Mouse (Mus musculus) liver (tissue): ENCODE measurements around the gene Ang2.
"Not testable (repeated sequence)": the region's sequence is repeated elsewhere in the genome, so short reads cannot be mapped to it uniquely, and the experiment has no call there.

Experiments
- DNase-seq: peaks from one replicate; pipeline ENCODE4 v3.0.0-alpha.2; 2020; ENCODE audit warnings: mixed read lengths

Ang2 gene

DNA sequence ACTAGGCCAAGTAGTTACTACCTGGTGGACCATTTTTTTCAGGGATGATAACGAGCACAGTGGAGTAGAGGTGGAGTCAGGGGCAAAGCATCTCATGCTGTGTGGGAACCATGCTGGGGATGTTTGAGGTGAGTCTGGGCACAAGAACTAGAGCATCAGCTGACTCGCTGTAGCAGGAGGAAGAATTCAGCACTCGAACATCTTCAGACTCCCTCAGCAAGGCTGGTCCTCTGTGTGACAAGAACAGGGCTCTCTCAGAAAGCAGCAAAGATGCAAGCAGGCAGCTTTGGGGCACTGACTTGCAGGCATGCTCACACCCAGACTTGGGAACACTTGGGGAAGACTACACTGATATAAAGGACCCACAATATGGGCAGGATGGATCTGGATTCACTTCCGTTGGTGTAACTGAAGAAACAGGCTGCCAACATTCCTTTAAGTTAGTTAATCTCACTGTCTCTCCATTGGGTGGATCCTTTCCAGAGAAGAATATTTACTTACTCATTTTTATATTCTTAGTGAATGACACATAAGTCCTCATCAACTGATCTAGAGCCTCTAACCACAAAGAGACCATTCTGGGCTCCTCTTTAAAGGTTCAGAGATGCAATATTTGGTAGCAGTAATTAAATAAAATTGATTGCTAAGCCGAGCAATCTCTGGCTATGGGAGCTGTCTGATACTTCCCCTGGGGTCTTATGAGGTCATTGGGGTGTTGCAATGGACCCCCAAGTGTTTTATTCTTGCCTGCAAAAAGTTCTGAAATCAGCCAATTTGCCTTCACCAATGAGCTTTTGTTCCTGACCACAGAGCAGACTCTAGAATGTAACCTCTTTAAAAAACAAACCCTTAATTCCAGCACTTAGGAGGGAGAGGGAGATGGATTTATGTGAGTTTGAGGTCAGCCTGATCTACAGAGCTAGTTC is at the start of gene Ang2:
Ang2 (minus strand) TSS at position 51 of the 926 bp plus-strand sequence.
- no peak for DNase-seq

DNA sequence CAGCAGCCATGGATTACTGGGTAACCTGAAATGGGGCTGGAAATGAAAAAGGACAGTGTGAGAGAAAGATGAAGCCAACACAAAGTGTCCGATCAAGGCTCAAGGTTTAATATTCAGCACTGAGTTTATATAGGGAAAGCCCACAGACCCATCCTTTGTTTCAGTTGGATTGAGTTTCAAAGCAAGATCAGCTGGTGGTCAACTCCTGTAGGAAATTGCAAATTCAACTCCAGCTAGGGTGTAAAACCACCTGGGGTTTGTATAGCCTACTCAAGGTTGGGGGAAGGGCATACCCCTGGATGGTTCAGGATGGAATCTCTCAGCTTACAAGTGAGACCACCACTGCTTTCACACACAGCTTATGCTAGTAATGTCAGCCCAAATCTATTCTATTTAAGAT is 48.8 kb upstream of the Ang2 start:
- no peak for DNase-seq

- peak; percentile 5 for DNase-seq
Observed at GRCm38 (mm10) chr14:51240899-51241298, 42.0 kb upstream of the Ang2 start.

DNA sequence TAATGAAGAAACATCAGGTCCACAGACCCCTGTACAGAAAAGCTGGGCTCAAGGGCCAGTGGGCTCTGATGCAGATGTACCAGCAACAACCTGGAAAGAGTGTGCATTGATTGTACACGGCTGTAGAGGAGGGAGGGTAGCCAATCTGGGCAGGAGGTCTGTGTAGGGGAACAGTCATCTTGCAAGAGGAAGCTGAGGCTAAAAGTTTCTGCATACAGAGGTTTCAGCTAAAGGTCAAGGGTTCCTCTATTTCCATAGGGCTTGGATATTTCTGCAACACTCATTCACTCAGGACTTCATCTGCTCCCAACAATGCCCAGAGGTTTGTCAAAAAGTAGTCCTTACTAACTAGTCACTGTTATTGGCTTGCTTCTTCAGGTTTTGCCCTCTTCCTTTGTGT is 38.5 kb upstream of the Ang2 start:
- DNase-seq, result not testable (repeated sequence)

DNA sequence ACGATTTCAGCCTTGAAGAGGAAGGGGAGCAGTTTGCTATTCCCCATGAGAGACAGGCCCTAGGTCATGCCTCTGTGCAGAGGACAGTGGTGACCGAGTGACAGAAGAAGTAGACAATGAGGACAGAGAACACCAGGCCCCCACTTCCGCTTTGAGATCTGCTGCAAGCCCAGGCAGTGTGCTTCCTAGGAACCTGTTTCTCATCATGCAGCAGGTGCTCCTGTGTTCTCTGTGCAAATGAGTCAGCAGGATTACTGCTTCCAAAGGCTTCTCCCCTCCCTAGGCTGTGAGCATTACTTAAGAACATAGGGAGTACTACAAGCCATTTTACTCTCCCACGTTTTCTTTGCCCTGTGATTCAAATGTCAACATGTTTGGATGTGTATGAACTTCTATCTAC is 30.7 kb upstream of the Ang2 start:
- DNase-seq, result not testable (repeated sequence)

- not testable (repeated sequence) for DNase-seq
Observed at GRCm38 (mm10) chr14:51220075-51220474, 21.1 kb upstream of the Ang2 start.

GRCm38 (mm10) chr14:51203115-51203514 is 4.2 kb upstream of the Ang2 start, which contains the start of gene Ear14:
Ear14 (plus strand) TSS chr14:51203391.
- DNase-seq, result no peak

DNA sequence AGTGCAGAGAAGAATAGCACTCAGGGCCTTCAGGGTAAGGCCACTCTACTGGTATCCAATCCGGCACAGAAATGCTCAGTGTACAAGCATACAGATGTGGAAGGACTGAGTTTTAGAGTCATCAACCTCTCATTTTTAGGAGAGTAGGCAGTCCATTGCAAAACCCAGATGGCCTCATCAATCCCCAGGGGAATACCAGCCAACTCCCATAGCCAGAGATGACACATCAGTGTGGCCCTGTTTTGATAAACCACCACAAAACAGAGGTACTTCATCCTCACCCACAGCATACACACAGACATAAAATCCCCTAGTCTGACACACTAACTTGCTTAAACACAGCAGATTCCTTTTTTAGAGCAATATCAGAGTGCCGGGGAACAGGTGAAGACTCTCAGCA is 1.5 kb upstream of the Ang2 start:
- no peak for DNase-seq

DNA sequence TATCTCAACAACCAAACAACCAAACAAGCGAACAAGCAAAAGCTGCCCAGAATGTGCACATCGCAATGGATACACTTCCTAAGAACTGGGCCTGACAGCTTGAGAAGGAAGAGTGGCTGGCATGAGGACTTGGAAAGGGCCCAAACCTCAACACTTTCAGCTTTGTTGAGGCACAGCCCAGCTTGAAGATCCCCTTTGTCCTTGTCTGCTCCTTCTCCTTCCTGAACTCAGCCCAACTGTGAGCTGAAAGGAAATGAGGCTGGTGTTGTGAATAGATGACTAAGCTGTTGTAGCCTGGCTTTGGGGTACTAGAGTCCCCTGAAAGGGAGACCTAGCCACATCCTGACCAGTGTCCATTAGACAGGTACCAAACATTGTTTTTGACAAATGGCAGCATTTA is 1.1 kb upstream of the Ang2 start:
- no peak for DNase-seq

GRCm38 (mm10) chr14:51195681-51196080 is 3.3 kb downstream of the Ang2 start:
- DNase-seq, result no peak

DNA sequence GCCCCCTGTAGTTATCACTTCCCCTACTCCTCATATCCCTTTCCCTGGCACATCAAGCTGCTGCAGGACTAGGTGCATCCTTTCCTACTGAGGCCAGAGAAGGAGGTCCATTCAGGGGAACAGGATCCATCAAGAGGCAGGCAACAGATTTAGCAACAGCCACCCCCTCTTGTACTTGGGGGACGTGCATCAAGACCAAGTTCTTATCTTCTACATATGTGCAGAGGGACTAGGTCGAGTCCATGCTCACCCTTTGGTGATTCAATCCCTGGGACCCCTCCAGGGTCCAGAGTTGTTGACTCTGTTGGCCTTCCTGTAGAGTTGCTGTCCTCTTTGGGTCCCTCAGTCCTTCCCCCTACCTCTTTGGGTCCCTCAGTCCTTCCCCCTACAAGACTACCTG is 17.9 kb downstream of the Ang2 start:
- not testable (repeated sequence) for DNase-seq

- DNase-seq, result no peak
Observed at GRCm38 (mm10) chr14:51173843-51174242, 25.1 kb downstream of the Ang2 start.

- DNase-seq, result not testable (repeated sequence)
Observed at GRCm38 (mm10) chr14:51172947-51173346, 26.0 kb downstream of the Ang2 start.

DNA sequence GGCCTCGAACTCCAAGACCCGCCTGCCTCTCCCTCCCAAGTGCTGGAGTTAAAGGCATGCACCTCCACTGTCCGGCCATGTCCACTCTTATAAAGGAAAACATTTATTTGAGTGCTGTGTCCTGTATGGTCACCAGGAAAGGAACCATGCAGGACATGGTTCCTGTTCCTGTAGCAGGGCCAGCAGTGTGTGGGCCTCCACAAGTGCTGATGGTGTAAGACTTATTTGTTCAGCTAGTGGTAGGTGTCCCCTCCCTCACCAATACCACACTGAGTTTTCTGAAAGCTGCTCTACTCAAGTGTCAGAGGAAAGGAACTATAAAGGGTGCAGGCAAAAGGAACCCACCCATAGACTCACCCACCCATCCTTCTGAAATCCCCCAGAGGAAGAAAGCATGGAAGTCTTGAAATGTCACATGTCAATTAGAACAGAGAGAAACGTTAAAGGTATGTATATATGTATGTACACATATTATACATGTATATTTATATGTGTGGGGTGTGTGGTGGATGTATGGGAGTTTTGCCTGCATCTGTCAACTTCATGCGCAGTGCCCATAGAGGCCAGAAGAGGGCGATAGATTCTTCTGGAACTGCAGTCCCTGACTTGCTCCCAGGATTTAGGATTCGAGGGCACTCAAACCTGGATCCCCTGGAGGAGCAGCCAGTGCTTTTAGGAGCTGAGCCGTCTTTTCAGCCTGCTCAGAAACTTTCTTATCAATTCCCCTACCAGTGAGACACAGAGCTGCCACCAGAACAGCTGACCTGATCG is 26.7 kb downstream of the Ang2 start:
- DNase-seq, result peak; percentile 76

- DNase-seq, result no peak
Observed at GRCm38 (mm10) chr14:51166068-51166467, 32.9 kb downstream of the Ang2 start.

GRCm38 (mm10) chr14:51165435-51165834 is 33.5 kb downstream of the Ang2 start:
- DNase-seq, result no peak

DNA sequence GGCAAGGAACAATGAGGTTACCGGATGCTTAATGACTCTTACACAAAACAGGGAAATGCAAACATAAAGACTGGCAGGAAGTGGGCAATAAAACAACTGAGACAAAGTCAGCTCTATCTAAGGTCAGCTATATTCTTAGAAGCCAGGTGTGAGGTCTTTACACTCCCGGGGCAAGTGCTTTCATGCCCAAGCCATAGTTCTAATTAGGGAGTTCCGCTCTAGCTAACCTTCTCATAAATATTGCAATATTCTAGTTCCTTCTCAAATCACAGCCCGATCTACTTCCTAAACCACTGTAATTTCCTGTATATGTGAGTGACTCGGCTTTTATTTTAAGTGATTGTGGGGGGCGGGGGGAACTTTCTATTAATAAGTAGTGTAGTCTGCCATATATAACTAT is 35.6 kb downstream of the Ang2 start:
- DNase-seq, result not testable (repeated sequence)

GRCm38 (mm10) chr14:51161976-51162375 is 37.0 kb downstream of the Ang2 start, which contains the start of gene Rnase2b:
Rnase2b (plus strand) TSS chr14:51162260.
- DNase-seq, result not testable (repeated sequence)

- DNase-seq, result no peak
Observed at GRCm38 (mm10) chr14:51157072-51157471, 41.9 kb downstream of the Ang2 start.

GRCm38 (mm10) chr14:51156736-51157068 is 42.2 kb downstream of the Ang2 start:
- DNase-seq, result no peak

DNA sequence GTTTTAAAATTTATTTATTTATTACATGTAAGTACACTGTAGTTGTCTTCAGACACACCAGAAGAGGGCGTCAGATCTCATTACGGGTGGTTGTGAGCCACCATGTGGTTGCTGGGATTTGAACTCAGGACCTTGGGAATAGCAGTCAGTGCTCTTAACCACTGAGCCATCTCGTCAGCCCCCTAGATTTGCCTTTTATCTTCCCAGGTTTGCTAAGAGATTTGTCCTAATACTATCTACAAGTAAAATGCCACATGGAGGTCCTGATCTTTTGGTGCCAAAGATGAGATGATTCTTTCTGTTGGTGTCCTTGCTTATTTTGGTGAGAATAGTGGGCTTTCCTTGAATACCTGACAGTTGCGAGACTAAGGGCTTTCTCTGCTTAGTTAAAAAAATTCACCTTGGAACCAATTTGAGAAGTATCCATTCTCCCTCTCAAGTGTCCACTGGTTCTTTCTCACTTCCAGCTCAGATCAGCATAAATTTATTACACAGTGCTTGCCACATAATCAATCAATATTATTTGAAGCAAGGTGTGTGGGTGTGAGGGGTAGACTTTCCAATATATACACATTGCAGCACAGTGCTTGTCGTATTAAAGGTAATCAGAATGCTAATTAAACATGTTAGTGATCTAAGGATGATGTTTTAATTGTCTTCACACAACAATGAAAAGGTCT is 42.8 kb downstream of the Ang2 start:
- no peak for DNase-seq

GRCm38 (mm10) chr14:51152249-51152870 is 46.6 kb downstream of the Ang2 start:
- DNase-seq, result peak; percentile 60
